Mouse (Mus musculus): ENCODE measurements around the gene Ugt1a10.
"Not testable (repeated sequence)": the region's sequence is repeated elsewhere in the genome, so short reads cannot be mapped to it uniquely, and the experiment has no call there.

DNA sequence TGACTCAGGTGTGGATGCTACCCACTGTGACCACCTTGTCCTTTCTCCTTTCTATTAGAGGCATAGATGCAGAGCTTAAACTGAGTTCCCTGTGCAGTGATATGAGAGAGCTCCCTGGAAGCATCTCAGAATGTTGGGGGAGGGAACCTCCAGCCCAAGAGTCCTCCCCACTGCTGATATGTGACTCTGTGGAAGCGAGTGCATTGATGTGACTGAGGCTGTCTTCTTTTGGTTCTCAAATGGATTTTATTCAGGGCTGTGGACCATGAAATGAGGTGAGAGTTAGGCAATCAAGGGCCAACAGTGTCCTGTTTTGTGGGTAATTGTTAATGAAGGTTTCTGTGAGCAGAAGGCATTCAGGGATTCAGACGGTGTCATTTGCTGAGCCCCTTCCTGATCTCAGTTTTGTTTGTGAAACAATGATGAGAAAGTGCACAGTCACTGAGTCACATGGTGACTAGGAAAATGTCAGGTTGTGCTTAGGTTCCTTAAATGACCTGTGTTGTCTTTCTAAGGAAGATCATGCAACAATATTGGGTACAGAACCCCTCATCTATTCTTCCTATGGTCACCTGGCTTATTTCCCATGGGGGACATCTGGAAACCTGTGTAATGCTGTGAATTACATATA, 11.4 kb downstream of the Ugt1a10 start:
- not testable (repeated sequence) for TF ChIP-seq TAL1, GATA1 (IDR thresholded peaks at IDR 0.05; ENCODE audit: low read length)

All from erythroblast, embryonic 14.5 days (primary cell).